Mouse (Mus musculus) granulocyte monocyte progenitor cell, adult 5-6 weeks (primary cell): ENCODE results near the gene Paqr4. TPM values are rescaled to one million over a fixed set of nuclear protein-coding genes. Genes with fewer than 3 reads are reported as not detected.

Source experiments
- ATAC-seq: replicated peaks from 2 replicates; pipeline ENCODE4 v1.8.0; 2016; ENCODE audit warnings: mild to moderate bottlenecking, moderate TSS enrichment, inconsistent platforms; ENCODE audit not compliant: poor library complexity, severe bottlenecking
- total RNA-seq, 2 experiments: library from RNA; stranded (forward) in 1 of 2; stranded (reverse) in 1 of 2; fragments of 200-712, 200-1000 nt in 1 of 2; fragments of >200 nt in 1 of 2; fragmentation: Nextera tagmentation in 1 of 2; gene quantifications; 2 replicates each; pipeline ENCODE4 v1.2.3; 2014 to 2017

The Paqr4 gene
- total RNA-seq, 2 experiments from 2014 or later: 0.69 to 2.5 TPM

DNA sequence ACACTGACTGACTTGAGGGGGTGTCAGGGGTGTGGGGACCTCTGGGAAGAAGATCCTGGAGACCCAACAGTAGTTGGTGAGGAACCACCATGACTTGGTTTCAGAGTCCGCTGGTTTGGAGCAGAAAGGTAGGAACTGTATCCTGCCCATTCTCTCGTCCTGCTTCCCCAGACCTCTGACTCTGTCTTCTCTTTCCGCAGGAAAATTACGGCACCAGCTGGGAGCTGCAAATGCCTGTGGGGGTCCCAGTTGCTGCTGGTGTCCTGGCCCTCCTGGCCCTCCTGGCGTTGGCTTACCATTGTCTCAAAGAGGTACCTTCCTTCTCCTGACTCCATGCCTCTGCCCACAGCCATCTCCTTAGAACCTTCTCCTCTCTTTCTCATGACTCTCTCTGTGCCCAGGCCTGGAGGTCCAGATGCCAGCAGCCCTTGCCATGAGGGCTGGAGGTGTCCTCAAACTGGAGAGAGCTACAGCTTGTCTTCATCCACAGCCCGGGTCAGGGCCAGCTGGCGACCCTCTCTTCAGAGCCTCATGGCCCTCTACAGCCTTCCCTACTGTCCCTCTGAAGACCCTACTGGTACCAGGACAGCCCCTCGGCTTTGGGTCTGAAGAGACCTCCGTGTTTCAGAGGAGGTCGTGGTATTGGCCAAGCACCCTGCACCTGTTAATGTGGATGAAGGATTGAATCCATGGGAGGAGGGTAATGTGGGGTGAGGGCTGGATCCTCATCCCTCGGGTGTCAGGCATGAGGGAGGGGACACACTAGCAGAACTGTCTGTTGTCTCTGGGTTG lies 8.9 kb upstream of the Paqr4 start:
- no peak for ATAC-seq

DNA sequence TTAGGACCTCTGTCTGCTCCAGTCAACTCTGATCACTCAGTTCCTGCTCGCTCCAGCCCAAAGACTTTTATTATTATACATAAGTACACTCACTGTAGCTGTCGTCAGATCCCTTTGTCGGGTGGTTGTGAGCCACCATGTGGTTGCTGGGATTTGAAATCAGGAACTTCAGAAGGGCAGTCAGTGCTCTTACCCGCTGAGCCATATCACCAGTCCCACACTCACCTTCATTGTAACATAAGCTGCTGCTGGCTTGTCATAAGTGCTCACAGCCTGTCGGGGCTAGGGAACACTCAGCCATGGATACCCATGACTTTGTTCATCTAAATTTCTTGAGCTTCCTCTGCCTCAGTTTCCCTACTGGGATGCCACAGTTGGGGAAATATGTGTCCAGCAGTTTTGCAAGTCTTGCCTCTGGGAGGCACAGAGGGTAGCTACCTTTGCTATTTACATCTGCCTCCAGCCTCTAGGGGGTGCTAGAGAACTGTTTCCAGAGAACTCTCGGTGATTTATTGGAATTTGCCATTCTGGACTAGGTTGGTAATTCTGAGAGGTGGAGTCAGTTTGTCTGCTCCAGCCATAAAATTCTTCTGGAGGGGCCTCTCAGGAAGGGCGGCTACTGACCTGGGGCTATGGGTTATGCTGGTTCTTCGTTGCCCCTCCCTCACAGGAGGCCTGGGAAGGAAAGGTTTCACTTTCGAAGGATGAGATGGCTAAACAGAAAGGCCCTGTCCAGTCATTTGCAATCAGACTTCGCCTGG lies 8.1 kb upstream of the Paqr4 start:
- peak; percentile 56 for ATAC-seq

- ATAC-seq: no peak
Observed at GRCm38 (mm10) chr17:23748026-23748425, 7.4 kb upstream of the Paqr4 start.

- ATAC-seq: no peak
Observed at GRCm38 (mm10) chr17:23747471-23747870, 6.8 kb upstream of the Paqr4 start.

GRCm38 (mm10) chr17:23746767-23747166 lies 6.1 kb upstream of the Paqr4 start:
- peak; percentile 48 for ATAC-seq

DNA sequence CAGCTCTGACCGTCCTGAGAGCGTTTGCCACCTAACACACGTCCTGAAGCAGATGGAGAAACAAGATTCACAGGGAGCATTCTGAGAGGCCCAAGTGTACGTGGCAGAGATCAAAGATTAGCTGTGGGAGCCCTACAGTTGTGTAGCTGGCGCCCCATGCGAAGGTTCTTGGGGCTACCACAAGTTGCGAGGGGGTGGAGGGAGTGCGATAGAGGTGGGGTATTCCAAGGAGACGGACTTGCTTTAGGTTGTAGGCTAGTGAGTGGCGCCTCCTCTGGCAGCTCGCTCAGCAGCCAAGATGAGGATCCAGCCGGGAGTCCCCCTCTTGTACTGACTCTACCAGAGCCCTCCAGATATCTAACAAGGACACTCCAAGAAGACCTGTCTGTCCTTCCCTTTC lies 5.6 kb upstream of the Paqr4 start:
- ATAC-seq: peak; percentile 4; the same call in 1 of the 2 replicates

DNA sequence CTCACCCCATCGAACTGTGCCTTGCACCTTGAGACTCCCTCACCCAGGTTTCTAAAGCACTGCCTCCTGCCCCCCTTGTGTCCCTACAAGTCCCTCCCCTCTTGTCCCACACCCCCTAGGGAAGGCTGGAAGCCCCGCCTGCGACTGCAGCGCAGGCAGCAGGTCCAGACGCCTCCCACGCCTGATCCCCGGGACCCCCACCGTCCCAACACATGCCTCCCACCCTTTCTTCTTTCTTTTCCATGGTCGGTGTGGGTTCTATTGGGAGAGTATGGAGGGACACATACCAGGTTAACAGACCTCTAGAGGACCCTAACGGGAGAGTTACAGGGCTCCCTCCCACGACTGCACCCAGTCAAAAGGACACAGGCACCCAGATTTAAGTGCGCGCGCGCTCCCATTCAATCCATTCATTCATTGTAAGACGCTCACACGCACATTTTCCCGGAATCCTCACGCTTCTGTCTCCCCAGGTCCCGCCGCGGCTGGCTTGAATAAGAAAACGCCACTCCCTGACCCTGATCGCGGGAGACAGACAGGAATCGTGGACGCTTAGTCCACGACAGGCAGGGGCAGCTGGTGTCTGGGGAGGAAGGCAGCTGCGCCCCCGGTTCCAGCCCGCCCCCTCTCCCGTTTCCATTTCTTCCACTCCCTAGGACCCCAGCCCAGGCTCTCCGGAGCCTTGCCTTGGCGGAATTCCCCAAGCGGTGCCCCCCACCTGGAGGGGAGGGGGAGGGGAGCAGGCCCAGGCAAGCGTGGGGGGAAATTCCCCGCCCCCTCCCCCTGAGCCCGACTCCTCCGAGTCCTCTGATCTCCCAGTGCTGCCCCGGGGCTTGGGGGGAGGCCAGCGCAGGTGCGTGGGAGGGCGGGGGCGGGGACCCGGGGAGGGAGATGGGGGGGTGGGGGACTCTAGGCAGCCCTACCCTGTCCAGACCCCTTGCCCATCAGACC lies 4.9 kb upstream of the Paqr4 start, which contains the start of gene Kremen2:
Gene Kremen2, minus strand, starts transcription at position 533 of the 951 bp plus-strand sequence.
- ATAC-seq: no peak

GRCm38 (mm10) chr17:23744651-23745050 lies 4.0 kb upstream of the Paqr4 start:
- no peak for ATAC-seq

DNA sequence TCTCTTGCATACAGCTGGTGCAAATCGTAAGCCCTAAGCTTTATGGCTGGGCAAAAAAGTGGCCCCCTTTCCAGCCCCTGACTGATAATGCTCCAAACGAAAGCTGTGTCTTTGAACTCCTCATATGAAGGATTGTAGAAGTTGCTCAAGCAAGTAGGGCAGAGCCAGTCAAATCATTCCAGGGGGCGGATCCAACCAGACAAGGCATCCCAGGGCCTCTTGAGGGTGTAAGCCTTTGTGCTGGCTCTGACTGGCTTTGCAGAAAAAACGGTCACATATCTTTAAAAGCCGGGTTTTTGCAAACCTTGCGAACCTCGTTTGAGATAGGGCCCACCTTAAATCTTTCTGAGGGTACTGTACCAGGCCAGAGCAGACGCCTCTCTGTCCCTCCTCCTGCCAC lies 3.4 kb upstream of the Paqr4 start:
- ATAC-seq: no peak

DNA sequence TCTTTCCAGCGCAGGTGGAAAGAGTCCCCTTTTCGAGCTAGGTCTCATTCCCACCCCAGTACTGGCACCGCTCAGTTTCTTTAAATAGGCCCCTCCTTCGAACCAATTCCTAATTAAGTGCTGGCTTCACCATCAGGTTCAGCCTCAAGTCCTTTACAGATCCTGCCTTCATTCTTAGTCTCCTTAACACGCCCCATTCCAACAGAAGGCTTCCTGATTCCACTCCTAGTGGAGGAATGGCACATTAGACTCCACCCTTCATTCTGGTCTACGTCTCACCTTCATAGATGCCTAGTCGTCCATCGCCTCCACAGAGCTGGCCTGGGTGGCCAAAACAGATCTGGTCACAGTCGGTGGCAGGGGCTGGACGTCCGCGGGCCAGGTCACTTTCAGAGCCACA lies 2.3 kb upstream of the Paqr4 start:
- no peak for ATAC-seq

DNA sequence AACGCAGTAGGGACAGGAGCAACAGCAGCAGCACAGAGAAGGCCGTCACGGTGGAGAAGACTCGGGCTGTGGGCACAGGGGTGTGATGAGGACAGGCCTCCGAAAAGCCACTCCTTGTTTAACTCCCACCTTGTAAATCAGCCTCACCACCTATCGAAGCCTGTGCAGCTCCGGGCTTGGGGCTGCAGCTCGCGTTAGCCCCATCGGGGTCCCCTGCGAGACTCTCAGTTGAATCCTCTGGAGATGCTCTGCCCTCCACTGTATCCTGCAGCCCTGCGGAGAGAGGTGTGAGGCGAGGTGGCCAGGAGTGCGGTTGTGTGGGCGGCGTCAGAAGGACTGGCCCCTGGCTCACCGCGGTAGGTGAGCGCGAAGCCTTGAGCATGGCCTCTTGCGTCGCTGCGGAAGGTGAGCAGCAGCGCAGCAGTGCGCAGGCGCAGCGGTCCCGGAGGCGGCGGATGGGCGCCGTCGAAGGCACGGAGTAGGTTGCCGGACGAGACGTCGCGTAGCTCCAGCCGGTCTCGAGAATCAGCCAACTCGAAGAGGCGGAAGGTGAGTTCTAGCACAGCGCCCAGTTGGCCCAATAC lies 1.6 kb upstream of the Paqr4 start:
- ATAC-seq: no peak

- no peak for ATAC-seq
Observed at GRCm38 (mm10) chr17:23741359-23742209, 917 bp upstream of the Paqr4 start.

- ATAC-seq: peak; percentile 82
Observed at GRCm38 (mm10) chr17:23740136-23740584, 507 bp downstream of the Paqr4 start.

- ATAC-seq: no peak; the same call in 1 of the 2 replicates
Observed at GRCm38 (mm10) chr17:23739202-23740135, 1.2 kb downstream of the Paqr4 start.

GRCm38 (mm10) chr17:23738836-23739201 lies 1.8 kb downstream of the Paqr4 start:
- ATAC-seq: no peak

DNA sequence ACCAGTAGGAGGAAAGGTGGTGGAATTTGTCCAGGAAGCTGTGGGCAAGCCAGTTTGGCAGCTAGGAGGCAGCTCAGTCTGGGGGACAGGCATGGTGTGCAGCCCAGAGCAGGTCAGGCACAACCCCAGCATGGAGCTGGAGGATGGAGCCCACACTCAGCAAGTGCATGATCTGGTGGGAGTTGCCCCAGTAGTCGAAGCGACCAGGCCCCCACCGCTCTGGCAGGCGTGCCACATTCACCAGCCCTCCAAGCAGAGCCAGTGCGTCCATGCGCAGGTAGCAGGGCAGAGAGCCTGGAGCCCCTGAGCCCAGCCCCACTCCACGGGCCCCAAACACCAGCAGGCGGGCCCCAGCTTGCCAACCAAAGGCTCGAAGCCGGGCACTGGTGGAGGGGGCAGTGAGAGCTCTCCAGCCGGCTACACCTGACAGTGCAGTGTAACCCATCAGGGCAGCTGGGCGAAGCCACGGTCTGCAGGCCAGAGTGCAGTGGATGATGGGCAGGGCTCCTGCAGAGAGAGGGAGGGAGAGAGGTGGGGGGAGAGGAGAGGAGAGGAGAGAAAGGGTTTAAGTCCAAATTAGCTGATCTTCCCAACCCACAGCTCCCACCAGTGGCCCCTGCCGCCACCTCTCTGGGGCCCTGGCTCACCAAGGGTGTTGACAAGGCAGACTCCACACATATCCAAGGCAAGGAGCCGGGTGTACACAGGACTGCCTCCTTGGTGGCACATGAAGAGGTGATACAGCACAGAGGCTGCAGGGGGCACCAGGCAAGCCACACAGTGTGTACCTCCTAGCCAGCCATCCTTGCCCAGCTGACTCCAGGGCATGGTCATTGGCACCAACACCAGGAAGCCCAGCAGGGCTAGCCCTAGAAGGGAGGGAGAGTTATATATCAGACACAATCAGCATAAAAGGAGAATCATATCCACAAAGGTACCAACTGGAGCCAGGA lies 2.9 kb downstream of the Paqr4 start:
- peak; percentile 19; the same call in 1 of the 2 replicates for ATAC-seq

DNA sequence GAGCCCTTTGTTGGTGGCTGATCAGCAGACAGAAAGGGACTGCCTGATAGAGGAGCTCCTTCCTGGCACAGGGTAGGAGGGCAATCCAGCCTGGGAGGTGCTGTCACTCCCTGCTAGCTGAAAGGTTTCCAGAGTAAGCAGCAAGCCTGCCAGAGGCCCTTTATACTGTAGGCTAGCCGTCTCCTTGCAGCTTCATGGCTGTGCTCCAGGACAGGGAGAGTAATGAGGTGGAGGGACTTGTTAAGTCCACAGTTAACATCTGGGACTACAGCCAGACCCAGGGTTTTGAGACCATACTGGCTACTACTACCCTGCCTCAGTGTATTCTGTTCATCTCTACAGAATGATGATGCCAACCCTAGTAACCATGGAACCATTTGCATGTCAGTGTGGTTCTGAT lies 6.3 kb downstream of the Paqr4 start:
- no peak for ATAC-seq
